Mouse (Mus musculus) thymus, postnatal 4 days (tissue): Measurements from ENCODE around the gene Acox1.

Experiments used
- DNase-seq: peaks from one replicate; pipeline ENCODE4 v3.0.0; 2021

The Acox1 gene

GRCm38 (mm10) chr11:116167232-116167631 lies 31.6 kb downstream of the Acox1 start:
- DNase-seq = no peak

- no peak for DNase-seq
Measured at GRCm38 (mm10) chr11:116163002-116163401, 35.8 kb downstream of the Acox1 start.

GRCm38 (mm10) chr11:116162146-116162545 lies 36.7 kb downstream of the Acox1 start:
- peak; percentile 30 for DNase-seq

GRCm38 (mm10) chr11:116161312-116161711 lies 37.5 kb downstream of the Acox1 start:
- DNase-seq = no peak

- no peak for DNase-seq
Measured at GRCm38 (mm10) chr11:116150960-116151359, 47.9 kb downstream of the Acox1 start.

GRCm38 (mm10) chr11:116149341-116149740 lies 49.5 kb downstream of the Acox1 start:
- DNase-seq = no peak

- DNase-seq = no peak
Measured at GRCm38 (mm10) chr11:116148761-116149221, 50.1 kb downstream of the Acox1 start.

GRCm38 (mm10) chr11:116146294-116146985 lies 52.4 kb downstream of the Acox1 start:
- DNase-seq = no peak

GRCm38 (mm10) chr11:116145481-116146293 lies 53.2 kb downstream of the Acox1 start:
- DNase-seq = no peak

GRCm38 (mm10) chr11:116143468-116143867 lies 55.4 kb downstream of the Acox1 start:
- no peak for DNase-seq

GRCm38 (mm10) chr11:116142211-116142991 lies 56.4 kb downstream of the Acox1 start:
- DNase-seq = no peak

- DNase-seq = peak; percentile 90
Measured at GRCm38 (mm10) chr11:116138468-116139138, 60.2 kb downstream of the Acox1 start, which contains the start of gene Mrpl38. Gene Mrpl38 (minus strand): TSS chr11:116138868.

- DNase-seq = no peak
Measured at GRCm38 (mm10) chr11:116138096-116138467, 60.8 kb downstream of the Acox1 start.

GRCm38 (mm10) chr11:116134171-116134570 lies 64.7 kb downstream of the Acox1 start:
- no peak for DNase-seq

- no peak for DNase-seq
Measured at GRCm38 (mm10) chr11:116133497-116133896, 65.3 kb downstream of the Acox1 start.

GRCm38 (mm10) chr11:116132366-116133333 lies 66.2 kb downstream of the Acox1 start:
- DNase-seq = peak; percentile 48

GRCm38 (mm10) chr11:116131349-116132170 lies 67.3 kb downstream of the Acox1 start:
- DNase-seq = no peak

GRCm38 (mm10) chr11:116130488-116131205 lies 68.2 kb downstream of the Acox1 start, which contains the start of gene Trim65:
Gene Trim65 (minus strand): TSS chr11:116131128.
- peak; percentile 93 for DNase-seq

GRCm38 (mm10) chr11:116129993-116130487 lies 68.8 kb downstream of the Acox1 start:
- DNase-seq = peak; percentile 51
